Mouse (Mus musculus) midbrain, embryonic 10.5 days (tissue): ENCODE results near the gene Fbxo24. TPM values are rescaled to one million over a fixed set of nuclear protein-coding genes. Genes with fewer than 3 reads are reported as not detected.

Source experiments
- DNase-seq: peaks from one replicate; pipeline ENCODE4 v3.0.0-alpha.2; 2017; ENCODE audit warnings: low spot score
- H3K27ac ChIP-seq: fragments of 300-500 bp; sonication (generic); replicated peaks from 2 replicates; pipeline ENCODE4 v1.5.1; 2016; ENCODE audit warnings: mild to moderate bottlenecking
- H3K27me3 ChIP-seq: fragments of 300-500 bp; sonication (generic); 2 replicates; pipeline ENCODE4 v1.6.1; 2016; ENCODE audit warnings: low read depth, mild to moderate bottlenecking; ENCODE audit not compliant: poor library complexity, severe bottlenecking
- H3K36me3 ChIP-seq: fragments of 300-500 bp; sonication (generic); 2 replicates; pipeline ENCODE4 v1.6.1; 2016; ENCODE audit warnings: mild to moderate bottlenecking, moderate library complexity
- H3K4me1 ChIP-seq: fragments of 300-500 bp; sonication (generic); 2 replicates; pipeline ENCODE4 v1.6.1; 2016
- H3K4me3 ChIP-seq: fragments of 300-500 bp; sonication (generic); 2 replicates; pipeline ENCODE4 v1.5.1; 2016; ENCODE audit warnings: mild to moderate bottlenecking, moderate library complexity
- H3K9me3 ChIP-seq: fragments of 300-500 bp; sonication (generic); replicated peaks from 2 replicates; pipeline ENCODE4 v1.6.1; 2016; ENCODE audit warnings: mild to moderate bottlenecking
- WGBS: fragments of 180-500 bp; shearing (Covaris S2); methylation state at CpG from one replicate; pipeline ENCODE4 v1.1.7; 2016; 5-methylcytosine and 5-hydroxymethylcytosine counted together
- polyA plus RNA-seq: library from polyadenylated mRNA; unstranded; fragments of >200 nt; fragmentation: Nextera tagmentation; extraction: Ambion mirVana; gene quantifications from 2 replicates; pipeline ENCODE4 v1.2.1, GENCODE M21; 2016

The Fbxo24 gene
- polyA plus RNA-seq, 1 experiment from 2014 or later: 0.28 TPM

DNA sequence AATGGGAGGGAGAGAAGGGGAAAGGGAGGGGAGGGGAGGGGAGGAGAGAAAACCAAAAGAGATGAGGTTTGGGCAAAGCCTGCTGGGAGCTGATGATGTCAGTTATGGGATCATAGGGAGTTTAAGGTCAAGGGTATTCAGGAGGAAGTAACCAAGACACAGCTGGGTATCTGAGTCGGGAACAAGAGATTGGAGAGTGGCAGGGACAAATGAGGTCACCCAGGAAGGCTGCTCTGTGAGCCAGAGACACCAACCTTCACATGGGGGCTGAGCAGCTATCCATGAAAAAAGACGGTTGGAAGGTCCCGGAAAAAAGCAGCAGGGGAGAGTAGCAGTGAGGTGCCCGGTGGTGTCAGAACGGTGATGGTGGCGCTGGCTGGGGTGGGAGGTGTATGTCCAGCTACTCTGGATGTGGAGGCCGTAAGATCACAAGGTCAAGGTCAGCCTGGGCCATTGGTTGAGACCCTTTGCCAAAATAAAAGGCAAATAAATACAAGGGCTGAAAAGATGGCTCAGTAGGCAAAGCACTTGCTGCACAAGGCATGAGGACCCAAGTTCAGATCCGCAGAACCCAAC is 60.5 kb downstream of the Fbxo24 start:
- 0 out of 2 replicates have a peak, but pooled peaks cover 3% of the 10 kb centered on the region for H3K27me3 ChIP-seq
- peaks cover 24% of the 10 kb centered on the region for H3K4me1 ChIP-seq
- no peak for DNase-seq
- no peaks in the 10 kb centered on the region for H3K9me3 ChIP-seq
- H3K27ac ChIP-seq: no peak overlapping the region
- H3K36me3 ChIP-seq: no peaks in the 10 kb centered on the region
- WGBS: 85% methylated on average over 8 of the region's 8 CpGs
- H3K4me3 ChIP-seq: no peak overlapping the region

DNA sequence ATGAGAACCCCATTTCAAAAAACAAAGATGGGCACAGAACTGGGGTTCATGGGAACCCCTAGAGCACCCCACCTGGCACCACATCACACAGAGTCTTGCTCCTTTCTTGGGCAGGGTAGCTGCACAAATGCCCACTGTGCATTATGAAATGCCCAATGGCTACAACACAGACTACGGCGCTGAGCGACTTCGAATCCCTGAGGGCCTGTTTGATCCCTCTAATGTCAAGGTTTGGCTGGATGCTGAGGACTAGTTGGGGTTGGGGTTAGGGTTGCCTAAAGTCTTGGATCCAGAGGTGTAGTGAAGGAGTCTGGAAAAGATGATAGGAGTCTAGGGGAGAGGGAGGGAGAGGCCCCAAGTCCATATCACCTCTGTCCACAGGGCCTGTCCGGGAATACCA is 62.4 kb downstream of the Fbxo24 start:
- Histone ChIP-seq H3K4me1 (peaks cover 24% of the 10 kb centered on the region), H3K36me3 (no peaks in the 10 kb centered on the region), H3K27ac (no peak overlapping the region), H3K4me3 (no peak overlapping the region), H3K27me3 (0 out of 2 replicates have a peak, but pooled peaks cover 3% of the 10 kb centered on the region), H3K9me3 (no peaks in the 10 kb centered on the region)
- WGBS: 96% methylated on average over 5 of the region's 5 CpGs
- DNase-seq: no peak

DNA sequence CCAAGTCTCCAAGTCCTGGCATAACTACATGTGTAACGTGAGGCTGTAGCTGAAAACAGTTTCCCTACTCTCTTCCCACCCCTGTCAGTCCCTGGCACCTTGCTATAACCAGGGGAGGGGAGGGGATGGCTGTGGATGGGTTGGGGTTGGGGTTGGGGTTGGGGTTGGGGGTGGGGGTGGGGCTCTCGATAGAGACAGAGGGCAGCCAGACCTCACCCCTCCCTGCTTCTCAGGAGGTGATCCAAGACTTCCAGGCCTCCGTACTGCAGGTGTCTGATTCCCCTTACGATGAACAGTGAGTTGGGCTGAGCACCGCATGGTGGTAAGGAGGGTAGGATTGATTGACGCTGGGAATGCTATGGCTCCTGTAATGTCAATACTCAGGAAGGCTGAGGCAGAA is 63.1 kb downstream of the Fbxo24 start:
- WGBS: 73% methylated on average over 6 of the region's 6 CpGs
- Histone ChIP-seq H3K27me3 (0 out of 2 replicates have a peak, but pooled peaks cover 3% of the 10 kb centered on the region), H3K4me1 (peaks cover 24% of the 10 kb centered on the region), H3K9me3 (no peaks in the 10 kb centered on the region), H3K27ac (no peak overlapping the region), H3K4me3 (no peak overlapping the region), H3K36me3 (no peaks in the 10 kb centered on the region)
- no peak for DNase-seq

- DNase-seq: no peak
- no peaks in the 10 kb centered on the region for H3K9me3 ChIP-seq
- H3K4me1 ChIP-seq: peaks cover 12% of the 10 kb centered on the region
- H3K27me3 ChIP-seq: 0 out of 2 replicates have a peak, but pooled peaks cover 3% of the 10 kb centered on the region
- H3K27ac ChIP-seq: no peak overlapping the region
- no peaks in the 10 kb centered on the region for H3K36me3 ChIP-seq
- H3K4me3 ChIP-seq: no peak overlapping the region
- WGBS: 76% methylated on average over 10 of the region's 10 CpGs
Measured at GRCm38 (mm10) chr5:137562965-137563364, 65.8 kb downstream of the Fbxo24 start.

Other genes with a start within 250 kb of the Fbxo24 start
- 0.07 and 0.09 TPM in 2 replicates for gene Zan, start 151.9 kb downstream of the Fbxo24 start, polyA plus RNA-seq
- gene Pop7, start 126.5 kb downstream of the Fbxo24 start, polyA plus RNA-seq: 54.1 and 55.3 TPM in 2 replicates
- gene Gigyf1, start 110.5 kb downstream of the Fbxo24 start, polyA plus RNA-seq: 15.1 and 16.4 TPM in 2 replicates
- 2.6 and 5.5 TPM in 2 replicates for gene Epo, start 95.8 kb downstream of the Fbxo24 start, polyA plus RNA-seq
- gene Gnb2, start 95.5 kb downstream of the Fbxo24 start, polyA plus RNA-seq: 400 and 414 TPM in 2 replicates
- gene Actl6b, start 75.5 kb downstream of the Fbxo24 start, polyA plus RNA-seq: 9.4 and 27.5 TPM in 2 replicates
- gene Tfr2, start 59.2 kb downstream of the Fbxo24 start, polyA plus RNA-seq: 1.9 and 2.2 TPM in 2 replicates
- gene Mospd3, start 27.9 kb downstream of the Fbxo24 start, polyA plus RNA-seq: 14.0 and 19.4 TPM in 2 replicates
- gene Pcolce, start 15.2 kb downstream of the Fbxo24 start, polyA plus RNA-seq: 61.4 and 68.2 TPM in 2 replicates
- gene Lrch4, start 119 bp upstream of the Fbxo24 start, polyA plus RNA-seq: 27.2 and 32.7 TPM in 2 replicates
- 14.0 and 15.4 TPM in 2 replicates for gene Gm20605, start 173 bp upstream of the Fbxo24 start, polyA plus RNA-seq
- gene Sap25, start 12.3 kb upstream of the Fbxo24 start, polyA plus RNA-seq: 7.7 and 7.8 TPM in 2 replicates
- gene Irs3, start 16.7 kb upstream of the Fbxo24 start, polyA plus RNA-seq: 0.36 and 0.48 TPM in 2 replicates
- 27.2 and 28.8 TPM in 2 replicates for gene Agfg2, start 55.7 kb upstream of the Fbxo24 start, polyA plus RNA-seq
- gene Nyap1, start 112.6 kb upstream of the Fbxo24 start, polyA plus RNA-seq: 5.1 and 8.4 TPM in 2 replicates
- 75.6 and 75.8 TPM in 2 replicates for gene Tsc22d4, start 116.7 kb upstream of the Fbxo24 start, polyA plus RNA-seq
- gene Ppp1r35, start 149.8 kb upstream of the Fbxo24 start, polyA plus RNA-seq: 62.6 and 63.9 TPM in 2 replicates
- 11.7 and 12.5 TPM in 2 replicates for gene Mepce, start 158.7 kb upstream of the Fbxo24 start, polyA plus RNA-seq
- gene Zcwpw1, start 158.8 kb upstream of the Fbxo24 start, polyA plus RNA-seq: 13.8 and 16.1 TPM in 2 replicates
- gene Pilra, start 207.3 kb upstream of the Fbxo24 start, polyA plus RNA-seq: 0.19 and 1.1 TPM in 2 replicates
- gene Pilrb1, start 229.1 kb upstream of the Fbxo24 start, polyA plus RNA-seq: not detected in 2 replicates
- gene Pilrb2, start 242.8 kb upstream of the Fbxo24 start, polyA plus RNA-seq: not detected in 2 replicates